Mouse (Mus musculus) CH12.LX (cell line): ENCODE results near the gene Cmah. TPM values are rescaled to one million over a fixed set of nuclear protein-coding genes. Genes with fewer than 3 reads are reported as not detected.

Experiments
- DNase-seq: peaks from one replicate; pipeline ENCODE4 v3.0.0-alpha.2; 2013; ENCODE audit errors: extremely low read depth
- H3K27ac ChIP-seq: 2 replicates; pipeline ENCODE4 v1.5.1; 2012; ENCODE audit warnings: low read depth, mild to moderate bottlenecking, control low read depth, moderate library complexity; ENCODE audit not compliant: insufficient read depth
- H3K27me3 ChIP-seq: replicated peaks from 2 replicates; pipeline ENCODE3; 2012; ENCODE audit warnings: inconsistent platforms
- H3K36me3 ChIP-seq, 2 experiments: replicated peaks in 1 of 2; 2 replicates each; pipeline versions ENCODE3 to v1.6.1; 2012; ENCODE audit warnings: inconsistent platforms in 1 of 2, low read length in 1 of 2, mild to moderate bottlenecking in 1 of 2, mixed read lengths in 1 of 2, moderate library complexity in 1 of 2; ENCODE audit not compliant: control insufficient read depth in 1 of 2, insufficient read depth in 1 of 2
- H3K4me1 ChIP-seq, 2 experiments: 2 replicates each; pipeline ENCODE4 v1.6.1; 2012; ENCODE audit warnings: inconsistent platforms in 1 of 2, moderate library complexity in 1 of 2; ENCODE audit not compliant: insufficient read depth in 2 of 2, control insufficient read depth in 1 of 2
- H3K4me2 ChIP-seq: 2 replicates; pipeline ENCODE4 v1.6.1; 2012; ENCODE audit warnings: low read depth, mild to moderate bottlenecking, control low read depth; ENCODE audit not compliant: poor library complexity, insufficient read depth, severe bottlenecking
- H3K4me3 ChIP-seq, 3 experiments: fragments of 150-350 bp in 1 of 3; sonication (generic) in 1 of 3; replicated peaks in 1 of 3; 2 replicates each; pipeline versions ENCODE3 to v1.5.1; 2011 to 2012; ENCODE audit warnings: low read depth in 2 of 3, low read length in 2 of 3, mild to moderate bottlenecking in 2 of 3, moderate library complexity in 2 of 3, control low read depth in 1 of 3, improper control_type of control experiment in 1 of 3, inconsistent platforms in 1 of 3, mixed read lengths in 1 of 3; ENCODE audit not compliant: poor library complexity in 1 of 3
- H3K79me2 ChIP-seq: replicated peaks from 2 replicates; pipeline ENCODE4 v1.6.1; 2012; ENCODE audit warnings: mild to moderate bottlenecking, moderate library complexity; ENCODE audit not compliant: control insufficient read depth, poor library complexity, insufficient read depth, severe bottlenecking; ENCODE audit errors: extremely low read depth
- H3K9ac ChIP-seq: 2 replicates; pipeline ENCODE4 v1.6.1; 2012; ENCODE audit warnings: low read depth, mild to moderate bottlenecking, control low read depth, moderate library complexity; ENCODE audit not compliant: insufficient read depth
- H3K9me3 ChIP-seq: replicated peaks from 2 replicates; pipeline ENCODE3; 2012; ENCODE audit warnings: low read length, inconsistent platforms, mixed read lengths
- EP300 ChIP-seq: IDR thresholded peaks from 2 replicates; pipeline ENCODE4 v1.6.1; 2011; ENCODE audit warnings: low read length, improper control_type of control experiment
- HCFC1 ChIP-seq: IDR thresholded peaks from 2 replicates; pipeline ENCODE4 v1.6.1; 2012; ENCODE audit warnings: low read depth, mild to moderate bottlenecking, inconsistent platforms, low read length, improper control_type of control experiment
- IRF4 ChIP-seq: IDR thresholded peaks from 2 replicates; pipeline ENCODE4 v1.6.1; 2014; ENCODE audit warnings: low read depth, mild to moderate bottlenecking, inconsistent platforms, low read length, improper control_type of control experiment
- MXI1 ChIP-seq: IDR thresholded peaks from 2 replicates; pipeline ENCODE4 v1.6.1; 2011; ENCODE audit warnings: mild to moderate bottlenecking, low read depth, low read length, improper control_type of control experiment
- MYC ChIP-seq: IDR thresholded peaks from 2 replicates; pipeline ENCODE4 v1.6.1; 2011; ENCODE audit warnings: low read depth, mild to moderate bottlenecking, improper control_type of control experiment, low read length
- NRF1 ChIP-seq: IDR thresholded peaks from 2 replicates; pipeline ENCODE4 v1.6.1; 2014; ENCODE audit warnings: low read depth, mild to moderate bottlenecking, inconsistent platforms, low read length, improper control_type of control experiment, moderate library complexity
- POLR2A ChIP-seq: IDR thresholded peaks from 2 replicates; pipeline ENCODE4 v1.6.1; 2011; ENCODE audit warnings: low read depth, mild to moderate bottlenecking, improper control_type of control experiment, low read length
- POLR2AphosphoS2 ChIP-seq: IDR thresholded peaks from 2 replicates; pipeline ENCODE4 v1.6.1; 2011; ENCODE audit warnings: low read depth, low read length, improper control_type of control experiment
- SIN3A ChIP-seq: IDR thresholded peaks from 2 replicates; pipeline ENCODE4 v1.6.1; 2012; ENCODE audit warnings: low read length, improper control_type of control experiment, inconsistent platforms
- SMC3 ChIP-seq: IDR thresholded peaks from 2 replicates; pipeline ENCODE4 v1.6.1; 2011; ENCODE audit warnings: low read depth, low read length, improper control_type of control experiment
- TBP ChIP-seq: conservative IDR thresholded peaks from 2 replicates; pipeline ENCODE4 v1.6.1; 2011; ENCODE audit warnings: low read depth, low read length, improper control_type of control experiment
- TCF12 ChIP-seq: IDR thresholded peaks from 2 replicates; pipeline ENCODE4 v1.6.1; 2014; ENCODE audit warnings: low read depth, mild to moderate bottlenecking, inconsistent platforms, low read length, improper control_type of control experiment
- USF1 ChIP-seq: IDR thresholded peaks from 2 replicates; pipeline ENCODE4 v1.6.1; 2014; ENCODE audit warnings: low read depth, mild to moderate bottlenecking, inconsistent platforms, low read length, improper control_type of control experiment
- USF2 ChIP-seq: conservative IDR thresholded peaks from 2 replicates; pipeline ENCODE4 v1.6.1; 2011; ENCODE audit warnings: low read depth, low read length, improper control_type of control experiment
- ZKSCAN1 ChIP-seq: IDR thresholded peaks from 2 replicates; pipeline ENCODE4 v1.6.1; 2012; ENCODE audit warnings: low read depth, inconsistent platforms, low read length, improper control_type of control experiment, borderline replicate concordance
- ZMIZ1 ChIP-seq: IDR thresholded peaks from 2 replicates; pipeline ENCODE4 v1.6.1; 2012; ENCODE audit warnings: low read depth, mild to moderate bottlenecking, inconsistent platforms, low read length, improper control_type of control experiment
- dilution Hi-C: fragments of 300-500 bp; cut with MboI; formaldehyde crosslinking; loops from 2 replicates; pipeline ENCODE4 v1.14.3; 2020; ENCODE audit warnings: low sequenced_read_pairs; ENCODE audit not compliant: extremely low pct_unique_long_range_greater_than_20kb, extremely low pct_ligation_motif_present
- in situ Hi-C: fragments of 300-500 bp; cut with MboI; formaldehyde crosslinking; loops from 3 replicates; pipeline ENCODE4 v1.14.3; 2019; ENCODE audit warnings: low sequenced_read_pairs, low pct_ligation_motif_present, low pct_unique_long_range_greater_than_20kb, mixed read lengths
- polyA plus RNA-seq: library from polyadenylated mRNA; unstranded; fragments of >175 nt; gene quantifications from 2 replicates; pipeline ENCODE4 v1.2.1, GENCODE M21; 2012; ENCODE audit warnings: low read depth; ENCODE audit not compliant: insufficient read length
- total RNA-seq, 2 experiments: library from RNA; depleted of rRNA; stranded (reverse); fragments of 300-350 nt in 1 of 2; fragments of >200 nt in 1 of 2; gene quantifications; 2 replicates each; pipeline ENCODE4 v1.2.3; 2012 to 2014

The Cmah gene
- total and polyA plus RNA-seq, 3 experiments: 5.0 to 17.4 (median 5.5) TPM

GRCm38 (mm10) chr13:24430215-24430614 lies 103.0 kb downstream of the Cmah start:
- no peak for TF ChIP-seq SIN3A
- TF ChIP-seq USF2: no peak
- TF ChIP-seq ZMIZ1: no peak
- no peak for TF ChIP-seq USF1
- TF ChIP-seq SMC3: no peak
- TF ChIP-seq EP300: no peak
- no peak for TF ChIP-seq NRF1
- no peak for TF ChIP-seq TBP
- no peak for TF ChIP-seq ZKSCAN1
- TF ChIP-seq HCFC1: no peak
- TF ChIP-seq POLR2A: no peak
- no peak for TF ChIP-seq MXI1
- H3K4me3 ChIP-seq: no peak overlapping the region
- no peak overlapping the region for H3K9ac ChIP-seq
- dilution Hi-C loops: no loop called here
- in situ Hi-C loops: no loop called here
- no peak overlapping the region for H3K27ac ChIP-seq
- DNase-seq: no peak
- H3K79me2 ChIP-seq: no peaks in the 10 kb centered on the region; the same call in 1 of the 2 replicates
- H3K4me2 ChIP-seq: no peak overlapping the region
- H3K27me3 ChIP-seq: no peaks in the 10 kb centered on the region
- H3K4me1 ChIP-seq: peaks cover 0 to 20% of the 10 kb centered on the region in 2 experiments; a peak in 2 of 4 replicates
- H3K36me3 ChIP-seq: peaks cover 12 to 79% of the 10 kb centered on the region in 2 experiments
- H3K9me3 ChIP-seq: no peaks in the 10 kb centered on the region

GRCm38 (mm10) chr13:24431593-24431992 lies 104.4 kb downstream of the Cmah start:
- in situ Hi-C loops: no loop called here
- no peak overlapping the region for H3K27ac ChIP-seq
- no peak overlapping the region for H3K4me3 ChIP-seq
- DNase-seq: no peak
- dilution Hi-C loops: no loop called here
- peaks cover 19 to 82% of the 10 kb centered on the region in 2 experiments for H3K36me3 ChIP-seq
- H3K9ac ChIP-seq: no peak overlapping the region
- no peak overlapping the region for H3K4me2 ChIP-seq
- TF ChIP-seq TCF12 (no peak), TBP (no peak), POLR2AphosphoS2 (no peak), NRF1 (no peak), EP300 (no peak), MYC (no peak), IRF4 (no peak), ZKSCAN1 (no peak)
- H3K27me3 ChIP-seq: no peaks in the 10 kb centered on the region
- no peaks in the 10 kb centered on the region for H3K9me3 ChIP-seq
- H3K79me2 ChIP-seq: no peaks in the 10 kb centered on the region
- peaks cover 0 to 20% of the 10 kb centered on the region in 2 experiments; a peak in 2 of 4 replicates for H3K4me1 ChIP-seq
